Mouse (Mus musculus) megakaryocyte, embryonic 14.5 days (primary cell): ENCODE measurements around the gene Olfr1416.

ENCODE experiments used
- FLI1 ChIP-seq: IDR thresholded peaks from 2 replicates; pipeline ENCODE4 v1.6.1; 2012; ENCODE audit warnings: low read length, inconsistent platforms, mixed read lengths
- GATA1 ChIP-seq: IDR thresholded peaks from 3 replicates; pipeline ENCODE4 v1.6.1; 2012; ENCODE audit warnings: mixed read lengths, low read length, inconsistent platforms, borderline replicate concordance

- TF ChIP-seq GATA1 (no peak), FLI1 (no peak)
Observed at GRCm38 (mm10) chr1:92523764-92524163, 38.9 kb upstream of the Olfr1416 start.
